Mouse (Mus musculus): Measurements from ENCODE around the gene Pramel1. TPM values are rescaled to one million over a fixed set of nuclear protein-coding genes. Genes with fewer than 3 reads are reported as not detected.
"Not testable (repeated sequence)": the region's sequence is repeated elsewhere in the genome, so short reads cannot be mapped to it uniquely, and the experiment has no call there.

The Pramel1 gene
- polyA plus RNA-seq, 1 experiment from 2014 or later, result not detected

- H3K36me3 ChIP-seq (ENCODE audit: control insufficient read depth, insufficient read depth, low read length), result peaks cover 29% of the 10 kb centered on the region
- H3K27me3 ChIP-seq (ENCODE audit: control insufficient read depth, insufficient read depth, low read length), result no peaks in the 10 kb centered on the region
- ATAC-seq (ENCODE audit: low read depth), result no peak
- no peak overlapping the region for H3K4me2 ChIP-seq (ENCODE audit: low read depth, low read length)
- no peak overlapping the region for H3K9ac ChIP-seq (replicated peaks; ENCODE audit: low read depth, low read length)
- WGBS, result 98% methylated on average over 1 of the region's 1 CpGs
- no peaks in the 10 kb centered on the region for H3K4me1 ChIP-seq (ENCODE audit: control insufficient read depth, insufficient read depth, low read length)
- H3K4me3 ChIP-seq (ENCODE audit: low read depth, low read length), result peak overlapping the region; percentile 52
- no peaks in the 10 kb centered on the region for H3K9me3 ChIP-seq (ENCODE audit: control insufficient read depth, low read length)
- no peak overlapping the region for H3K27ac ChIP-seq (ENCODE audit: low read depth, low read length)
Observed at GRCm38 (mm10) chr4:143413621-143414020, 19.4 kb downstream of the Pramel1 start.

GRCm38 (mm10) chr4:143414121-143414520 lies 19.9 kb downstream of the Pramel1 start:
- Histone ChIP-seq H3K27ac (ENCODE audit: low read depth, low read length) (no peak overlapping the region), H3K4me1 (ENCODE audit: control insufficient read depth, insufficient read depth, low read length) (no peaks in the 10 kb centered on the region), H3K4me2 (ENCODE audit: low read depth, low read length) (no peak overlapping the region), H3K27me3 (ENCODE audit: control insufficient read depth, insufficient read depth, low read length) (no peaks in the 10 kb centered on the region), H3K9me3 (ENCODE audit: control insufficient read depth, low read length) (no peaks in the 10 kb centered on the region), H3K4me3 (ENCODE audit: low read depth, low read length) (no peak overlapping the region), H3K36me3 (ENCODE audit: control insufficient read depth, insufficient read depth, low read length) (peaks cover 34% of the 10 kb centered on the region), H3K9ac (replicated peaks; ENCODE audit: low read depth, low read length) (no peak overlapping the region)
- no peak for ATAC-seq (ENCODE audit: low read depth)
- 97% methylated on average over 3 of the region's 3 CpGs for WGBS

- not testable (repeated sequence) for H3K27ac ChIP-seq (ENCODE audit: low read depth, low read length); H3K4me3 ChIP-seq (ENCODE audit: low read depth, low read length); H3K27me3 ChIP-seq (ENCODE audit: control insufficient read depth, insufficient read depth, low read length); H3K9me3 ChIP-seq (ENCODE audit: control insufficient read depth, low read length); ATAC-seq (ENCODE audit: low read depth); H3K9ac ChIP-seq (replicated peaks; ENCODE audit: low read depth, low read length); H3K4me1 ChIP-seq (ENCODE audit: control insufficient read depth, insufficient read depth, low read length); H3K36me3 ChIP-seq (ENCODE audit: control insufficient read depth, insufficient read depth, low read length); H3K4me2 ChIP-seq (ENCODE audit: low read depth, low read length)
- 66% methylated on average over 5 of the region's 5 CpGs for WGBS
Observed at GRCm38 (mm10) chr4:143426770-143427169, 32.5 kb downstream of the Pramel1 start.

Other genes with a start within 250 kb of the Pramel1 start
- 17.1 and 17.8 TPM in 2 replicates for gene Prdm2, start 181.4 kb upstream of the Pramel1 start, polyA plus RNA-seq (2014; fragmentation: Nextera tagmentation; extraction: Ambion mirVana)
- 25.6 and 40.5 TPM in 2 replicates for gene Pdpn, start 94.9 kb upstream of the Pramel1 start, polyA plus RNA-seq (2014; fragmentation: Nextera tagmentation; extraction: Ambion mirVana)
- gene Lrrc38, start 44.7 kb upstream of the Pramel1 start, polyA plus RNA-seq (2014; fragmentation: Nextera tagmentation; extraction: Ambion mirVana), result 0.26 and 0.31 TPM in 2 replicates
- gene Pramef8, start 18.0 kb downstream of the Pramel1 start, polyA plus RNA-seq (2014; fragmentation: Nextera tagmentation; extraction: Ambion mirVana), result 20.7 and 24.2 TPM in 2 replicates
- not detected in 2 replicates for gene Oog4, start 55.9 kb downstream of the Pramel1 start, polyA plus RNA-seq (2014; fragmentation: Nextera tagmentation; extraction: Ambion mirVana)
- not detected in 2 replicates for gene Gm13043, start 116.9 kb downstream of the Pramel1 start, polyA plus RNA-seq (2014; fragmentation: Nextera tagmentation; extraction: Ambion mirVana)
- not detected in 2 replicates for gene Gm13040, start 141.5 kb downstream of the Pramel1 start, polyA plus RNA-seq (2014; fragmentation: Nextera tagmentation; extraction: Ambion mirVana)
- not detected in 2 replicates for gene BC080695, start 157.3 kb downstream of the Pramel1 start, polyA plus RNA-seq (2014; fragmentation: Nextera tagmentation; extraction: Ambion mirVana)
- not detected in 2 replicates for gene Gm13057, start 157.3 kb downstream of the Pramel1 start, polyA plus RNA-seq (2014; fragmentation: Nextera tagmentation; extraction: Ambion mirVana)
- not detected in 2 replicates for gene Gm13083, start 220.6 kb downstream of the Pramel1 start, polyA plus RNA-seq (2014; fragmentation: Nextera tagmentation; extraction: Ambion mirVana)